Mouse (Mus musculus) liver, adult 2 months (tissue): ENCODE measurements around the gene Ptprk. TPM values are rescaled to one million over a fixed set of nuclear protein-coding genes. Genes with fewer than 3 reads are reported as not detected.

Experiments used
- DNase-seq: peaks from one replicate; pipeline ENCODE4 v3.0.0-alpha.2; 2011; ENCODE audit warnings: low read depth, low spot score; ENCODE audit errors: extremely low read depth
- H3K27ac ChIP-seq: fragments of 200-500 bp; replicated peaks from 2 replicates; pipeline ENCODE4 v1.5.1; 2012; ENCODE audit warnings: low read depth, mild to moderate bottlenecking, control low read depth, inconsistent platforms, low read length; ENCODE audit not compliant: insufficient read depth
- H3K27me3 ChIP-seq: fragments of 200-500 bp; 2 replicates; pipeline ENCODE4 v1.6.1; 2012; ENCODE audit warnings: mild to moderate bottlenecking, moderate library complexity, low read length, inconsistent platforms; ENCODE audit not compliant: control insufficient read depth, insufficient read depth
- H3K36me3 ChIP-seq: fragments of 200-500 bp; 2 replicates; pipeline ENCODE4 v1.6.1; 2012; ENCODE audit warnings: low read length, inconsistent platforms; ENCODE audit not compliant: control insufficient read depth, insufficient read depth
- H3K4me1 ChIP-seq: fragments of 200-500 bp; 2 replicates; pipeline ENCODE4 v1.6.1; 2011; ENCODE audit warnings: low read length; ENCODE audit not compliant: control insufficient read depth, insufficient read depth
- H3K4me3 ChIP-seq: fragments of 200-500 bp; 2 replicates; pipeline ENCODE4 v1.5.1; 2011; ENCODE audit warnings: low read depth, mild to moderate bottlenecking, control low read depth, low read length, moderate library complexity; ENCODE audit not compliant: insufficient read depth
- H3K79me2 ChIP-seq: fragments of 200-500 bp; 2 replicates; pipeline ENCODE4 v1.6.1; 2012; ENCODE audit warnings: inconsistent platforms, mild to moderate bottlenecking, low read length, moderate library complexity; ENCODE audit not compliant: control insufficient read depth, insufficient read depth
- H3K9ac ChIP-seq: fragments of 200-500 bp; 2 replicates; pipeline ENCODE4 v1.6.1; 2012; ENCODE audit warnings: low read depth, mild to moderate bottlenecking, control low read depth, inconsistent platforms, low read length
- CTCF ChIP-seq: fragments of 200-500 bp; IDR thresholded peaks from 2 replicates; pipeline ENCODE4 v1.5.1; 2011; ENCODE audit warnings: low read depth, low read length, control low read depth
- POLR2A ChIP-seq: fragments of 200-500 bp; IDR thresholded peaks from 2 replicates; pipeline ENCODE4 v1.6.1; 2011; ENCODE audit warnings: low read length, control low read depth; ENCODE audit not compliant: insufficient read depth; ENCODE audit errors: extremely low read depth
- WGBS: fragments of 180-500 bp; shearing (Covaris S2); methylation state at CpG from one replicate; pipeline ENCODE4 v1.1.7; 2018; 5-methylcytosine and 5-hydroxymethylcytosine counted together
- polyA plus RNA-seq: library from polyadenylated mRNA; depleted of rRNA; stranded (reverse); fragments of >200 nt; gene quantifications from 2 replicates; pipeline ENCODE4 v1.2.3, GENCODE M21; 2012
- total RNA-seq: library from RNA; depleted of rRNA; stranded (reverse); fragments of >200 nt; gene quantifications from 2 replicates; pipeline ENCODE4 v1.2.3, GENCODE M21; 2014

The Ptprk gene
- total and polyA plus RNA-seq, 2 experiments: 23.2 to 47.5 TPM

- H3K79me2 ChIP-seq: no peaks in the 10 kb centered on the region
- H3K9ac ChIP-seq: no peak overlapping the region
- no peak overlapping the region for H3K27ac ChIP-seq
- WGBS: 28% methylated on average over 3 of the region's 3 CpGs
- TF ChIP-seq POLR2A: no peak
- TF ChIP-seq CTCF: peak; percentile 84
- peak; percentile 61 for DNase-seq
- no peaks in the 10 kb centered on the region for H3K4me1 ChIP-seq
- no peak overlapping the region for H3K4me3 ChIP-seq
- H3K36me3 ChIP-seq: peaks cover 2% of the 10 kb centered on the region; the same call in 1 of the 2 replicates
- no peaks in the 10 kb centered on the region for H3K27me3 ChIP-seq
Observed at GRCm38 (mm10) chr10:28485574-28485973, 411.0 kb downstream of the Ptprk start.

- Histone ChIP-seq H3K4me1 (no peaks in the 10 kb centered on the region), H3K9ac (no peak overlapping the region), H3K4me3 (no peak overlapping the region), H3K36me3 (peaks cover 11% of the 10 kb centered on the region; the same call in 1 of the 2 replicates), H3K27ac (no peak overlapping the region), H3K27me3 (no peaks in the 10 kb centered on the region), H3K79me2 (no peaks in the 10 kb centered on the region)
- DNase-seq: no peak
- TF ChIP-seq POLR2A (no peak), CTCF (no peak)
- whole genome bisulfite sequencing: 87% methylated on average over 1 of the region's 1 CpGs
Observed at GRCm38 (mm10) chr10:28491006-28491405, 416.4 kb downstream of the Ptprk start.

GRCm38 (mm10) chr10:28492206-28492605 lies 417.6 kb downstream of the Ptprk start:
- Histone ChIP-seq H3K4me1 (no peaks in the 10 kb centered on the region), H3K9ac (no peak overlapping the region), H3K36me3 (peaks cover 14% of the 10 kb centered on the region; the same call in 1 of the 2 replicates), H3K4me3 (no peak overlapping the region), H3K79me2 (no peaks in the 10 kb centered on the region), H3K27ac (no peak overlapping the region), H3K27me3 (no peaks in the 10 kb centered on the region)
- TF ChIP-seq CTCF (no peak), POLR2A (no peak)
- DNase-seq: no peak
- WGBS: 88% methylated on average over 9 of the region's 9 CpGs

- no peak for TF ChIP-seq CTCF
- H3K36me3 ChIP-seq: peaks cover 16% of the 10 kb centered on the region; the same call in 1 of the 2 replicates
- WGBS: 82% methylated on average over 14 of the region's 14 CpGs
Observed at GRCm38 (mm10) chr10:28492870-28493269, 418.2 kb downstream of the Ptprk start.

GRCm38 (mm10) chr10:28493271-28493861 lies 418.7 kb downstream of the Ptprk start:
- Histone ChIP-seq H3K27ac (no peak overlapping the region), H3K4me3 (no peak overlapping the region), H3K79me2 (no peaks in the 10 kb centered on the region), H3K36me3 (peaks cover 16% of the 10 kb centered on the region; the same call in 1 of the 2 replicates), H3K27me3 (no peaks in the 10 kb centered on the region), H3K9ac (no peak overlapping the region), H3K4me1 (no peaks in the 10 kb centered on the region)
- WGBS: 87% methylated on average over 7 of the region's 7 CpGs
- DNase-seq: no peak
- TF ChIP-seq CTCF: no peak
- TF ChIP-seq POLR2A: no peak

More at GRCm38 (mm10) chr10:28492870-28493269, 418.2 kb downstream of the Ptprk start:
- Histone ChIP-seq H3K27me3 (no peaks in the 10 kb centered on the region), H3K4me3 (no peak overlapping the region), H3K9ac (no peak overlapping the region), H3K79me2 (no peaks in the 10 kb centered on the region), H3K4me1 (no peaks in the 10 kb centered on the region), H3K27ac (no peak overlapping the region)
- no peak for DNase-seq

GRCm38 (mm10) chr10:28497791-28498190 lies 423.2 kb downstream of the Ptprk start:
- Histone ChIP-seq H3K4me3 (no peak overlapping the region), H3K79me2 (no peaks in the 10 kb centered on the region), H3K4me1 (no peaks in the 10 kb centered on the region), H3K27me3 (no peaks in the 10 kb centered on the region), H3K27ac (no peak overlapping the region), H3K36me3 (peaks cover 13% of the 10 kb centered on the region; the same call in 1 of the 2 replicates), H3K9ac (no peak overlapping the region)
- no peak for TF ChIP-seq POLR2A
- no peak for TF ChIP-seq CTCF
- no peak for DNase-seq
- WGBS: 100% methylated on average over 1 of the region's 1 CpGs
